8 mouse cellular contexts compared by ENCODE assay signal in the genomic region with DNA sequence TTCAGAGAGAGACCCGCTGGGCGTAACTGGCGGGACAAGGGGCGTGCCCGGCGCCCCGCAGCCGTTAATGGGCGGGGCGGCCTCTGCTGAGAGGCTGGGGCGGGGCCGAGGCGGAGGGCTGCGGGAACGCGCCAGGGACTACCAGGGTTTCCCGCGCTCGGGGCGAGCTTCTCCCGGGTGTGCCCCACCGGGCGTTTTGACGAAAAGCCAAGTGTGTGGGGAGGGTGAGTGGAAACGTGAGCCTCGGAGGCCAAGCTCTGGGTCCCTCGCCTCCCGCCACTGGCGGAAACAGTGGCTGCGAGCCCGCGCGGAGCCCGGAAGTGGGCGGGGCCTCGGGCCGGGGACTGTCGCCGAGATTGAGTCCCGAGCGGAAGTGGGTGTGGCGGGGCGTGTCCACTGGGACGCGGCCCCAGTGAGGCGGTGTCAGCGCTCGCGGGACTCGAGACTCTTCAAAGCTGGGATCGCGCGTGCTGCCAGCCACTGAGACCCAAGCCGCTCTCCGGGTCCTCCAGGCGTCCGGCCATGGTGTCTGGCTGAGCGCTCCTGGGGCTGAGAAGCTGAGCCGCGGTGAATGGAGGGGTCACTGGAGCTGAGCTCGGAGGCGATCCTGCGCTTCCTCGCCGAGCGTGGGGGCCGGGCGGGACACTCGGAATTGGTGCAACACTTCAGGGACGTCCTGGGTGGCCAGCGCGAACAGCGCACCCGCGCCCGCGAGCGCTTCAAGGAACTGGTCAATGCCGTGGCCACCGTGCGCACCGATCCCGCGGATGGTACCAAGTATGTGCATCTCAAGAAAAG. TPM values are rescaled to one million over a fixed set of nuclear protein-coding genes. Genes with fewer than 3 reads are reported as not detected.
DNase-seq lines count a peak whose midpoint lies in the region; ATAC-seq lines count a peak whose summit lies in the region.

A gene (minus strand): TSS at position 375 of the 798 bp plus-strand sequence.
A gene (plus strand): TSS at position 481 of the 798 bp plus-strand sequence.

- H3K4me3 ChIP-seq in intestine, embryonic 15.5 days (replicated peaks), result peak within 1 kb of the TSS; percentile 81

- H3K9ac ChIP-seq in intestine, embryonic 15.5 days, result peak within 1 kb of the TSS; percentile 82

- intact Hi-C loops in left cerebral cortex, postnatal 14 days (cut with DNase I), result loop anchor here (2.0 kb wide), 1 partner anchor 63 kb away; no protein-coding TSS in a partner anchor

- no peaks in the 10 kb centered on the region for H3K9me3 ChIP-seq in intestine, embryonic 15.5 days

- peak; percentile 99 for DNase-seq in adrenal gland, postnatal 10 days
- peak; percentile 98 for DNase-seq in embryo, embryonic 9.5 days (ENCODE audit: extremely low spot score)
- peak; percentile 98 to 99 for DNase-seq in gastrocnemius, postnatal 4 days (ENCODE audit: low spot score in 2 of 2)
- peak; percentile 96 to 97 for DNase-seq in left cerebral cortex, postnatal 14 days (ENCODE audit: low spot score in 2 of 2)
- DNase-seq in right cerebral cortex, postnatal 14 days, result peak; percentile 98
- DNase-seq in urinary bladder, postnatal 25 days (ENCODE audit: low spot score), result peak; percentile 99

- peak; percentile 98 for ATAC-seq in intestine, embryonic 15.5 days
- peak; percentile 95 for ATAC-seq in megakaryocyte-erythroid progenitor cell, adult 5-6 weeks (replicated peaks; ENCODE audit: low FRiP score, low TSS enrichment, poor library complexity, severe bottlenecking)

- no peaks in the 10 kb centered on the region; the same call in 1 of the 2 replicates for H3K36me3 ChIP-seq in intestine, embryonic 15.5 days

- peaks cover 19% of the 10 kb centered on the region for H3K4me1 ChIP-seq in intestine, embryonic 15.5 days (replicated peaks)

- peak within 1 kb of the TSS; percentile 96 for H3K27ac ChIP-seq in intestine, embryonic 15.5 days

- H3K27me3 ChIP-seq in intestine, embryonic 15.5 days (replicated peaks), result no peaks in the 10 kb centered on the region

- under 1% methylated on average over 83 of the region's 84 CpGs for whole genome bisulfite sequencing in intestine, embryonic 15.5 days

- H3K4me2 ChIP-seq in intestine, embryonic 15.5 days (replicated peaks), result peak within 1 kb of the TSS; percentile 98

RNA-seq across cellular contexts. Expression of the first gene that starts in this region (rescaled TPM):
- total RNA-seq in adrenal gland, postnatal 10 days (2021), result 10 to 100 TPM; 48.4 to 57.3 TPM
- 10 to 100 TPM; 42.5 to 46.4 TPM for total RNA-seq in gastrocnemius, postnatal 4 days (2021)
- 31.6 and 40.1 TPM in 2 replicates for polyA plus RNA-seq in intestine, embryonic 15.5 days (2015; fragmentation: Nextera tagmentation; extraction: Ambion mirVana)
- total RNA-seq in left cerebral cortex, postnatal 14 days (2021), result 1 to 10 TPM; 7.4 to 9.5 TPM
- total RNA-seq in megakaryocyte-erythroid progenitor cell, adult 5-6 weeks (2014; fragmentation: Nextera tagmentation), result 0.37 TPM in 1 of 2 replicates, not detected in the other
- total RNA-seq in megakaryocyte-erythroid progenitor cell, adult 5-6 weeks (2017), result not detected in 2 replicates

RNA-seq across cellular contexts. Expression of the second gene that starts in this region (rescaled TPM):
- 10 to 100 TPM; 20.1 to 22.0 TPM for total RNA-seq in adrenal gland, postnatal 10 days (2021)
- 1 to 10 TPM; 5.5 to 5.9 TPM for total RNA-seq in gastrocnemius, postnatal 4 days (2021)
- 11.6 and 12.0 TPM in 2 replicates for polyA plus RNA-seq in intestine, embryonic 15.5 days (2015; fragmentation: Nextera tagmentation; extraction: Ambion mirVana)
- 1 to 10 TPM; 7.9 to 9.7 TPM for total RNA-seq in left cerebral cortex, postnatal 14 days (2021)
- 0.62 TPM in 1 of 2 replicates, not detected in the other for total RNA-seq in megakaryocyte-erythroid progenitor cell, adult 5-6 weeks (2014; fragmentation: Nextera tagmentation)
- 0.15 and 2.1 TPM in 2 replicates for total RNA-seq in megakaryocyte-erythroid progenitor cell, adult 5-6 weeks (2017)

Comparison
In these comparisons a context has a peak if more than half of its experiments do, and no peak if none do; other contexts are left out.
1. Peak in every context shown above with its lines: DNase-seq, ATAC-seq, H3K4me3 ChIP-seq and H3K27ac ChIP-seq.
2. RNA of the first gene that starts in this region (total RNA-seq): 48.4 to 57.3 TPM in adrenal gland, postnatal 10 days, 42.5 to 46.4 TPM in gastrocnemius, postnatal 4 days and 7.4 to 9.5 TPM in left cerebral cortex, postnatal 14 days; 0.37 TPM in megakaryocyte-erythroid progenitor cell, adult 5-6 weeks; every median in the first group is over 4 times any median in the second.
3. RNA of the first gene that starts in this region (total RNA-seq): 48.4 to 57.3 TPM in adrenal gland, postnatal 10 days and 42.5 to 46.4 TPM in gastrocnemius, postnatal 4 days; 7.4 to 9.5 TPM in left cerebral cortex, postnatal 14 days; every median in the first group is over 4 times any median in the second.